22 mouse cellular contexts compared by ENCODE assay signal in the genomic region with DNA sequence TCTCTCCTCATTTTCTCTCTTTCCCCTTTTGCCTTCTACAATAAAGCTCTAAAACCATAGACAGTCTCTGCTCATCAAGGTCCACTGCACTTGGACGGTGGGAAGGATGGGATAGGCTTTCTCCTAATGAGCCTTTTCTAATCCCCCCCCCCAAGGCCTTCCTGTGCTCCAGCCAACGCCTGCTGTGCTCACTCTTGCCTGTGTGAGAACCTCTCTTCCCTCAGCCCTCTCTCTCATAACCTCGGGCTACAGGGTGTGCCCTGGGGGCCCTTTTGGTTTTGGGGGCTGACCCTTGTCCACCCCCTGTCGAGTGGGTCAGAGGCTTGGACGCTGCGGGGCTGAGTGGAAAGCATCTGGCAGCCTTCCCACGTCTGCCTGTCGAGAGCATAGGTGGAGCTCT.
A peak's percentile ranks its signal among the peaks of the same experiment; 100 is the strongest.
DNase-seq lines count a peak whose midpoint lies in the region; ATAC-seq and TF ChIP-seq lines count a peak whose summit lies in the region.
"Had no signal": no experiment of that assay in that cellular context is flagged by ENCODE, and none has a peak within 500 bp of the region (broad histone marks: within the 10 kb centered on the region; RNA-seq: fewer than 3 reads in every experiment).

No protein-coding gene starts in this region.

- H3K4me3 ChIP-seq in hindbrain, embryonic 12.5 days: no peak overlapping the region
- no peak overlapping the region for H3K4me3 ChIP-seq in hindbrain, embryonic 13.5 days
- H3K4me3 ChIP-seq in hindbrain, postnatal 0 days (ENCODE audit: low read length): no peak overlapping the region
- H3K4me3 ChIP-seq: heart, embryonic 13.5 days; layer of hippocampus, adult 2 months; neural tube, embryonic 15.5 days had no signal

- WGBS in hindbrain, embryonic 12.5 days: 28% methylated on average over 8 of the region's 8 CpGs
- 37% methylated on average over 8 of the region's 8 CpGs for WGBS in hindbrain, embryonic 13.5 days
- WGBS in hindbrain, postnatal 0 days: 22% methylated on average over 8 of the region's 8 CpGs

- H3K4me1 ChIP-seq in hindbrain, embryonic 12.5 days: no peaks in the 10 kb centered on the region
- no peaks in the 10 kb centered on the region for H3K4me1 ChIP-seq in hindbrain, embryonic 13.5 days (replicated peaks)
- H3K4me1 ChIP-seq in hindbrain, postnatal 0 days (ENCODE audit: insufficient read depth, low read length): no peaks in the 10 kb centered on the region
- H3K4me1 ChIP-seq: heart, embryonic 13.5 days; neural tube, embryonic 15.5 days had no signal

- no peak for TF ChIP-seq CTCF in hindbrain, postnatal 0 days (IDR thresholded peaks at IDR 0.05; ENCODE audit: low read depth)

- no peaks in the 10 kb centered on the region for H3K36me3 ChIP-seq in hindbrain, embryonic 12.5 days
- no peaks in the 10 kb centered on the region for H3K36me3 ChIP-seq in hindbrain, embryonic 13.5 days
- no peaks in the 10 kb centered on the region for H3K36me3 ChIP-seq in hindbrain, postnatal 0 days (ENCODE audit: insufficient read depth, low read length)
- H3K36me3 ChIP-seq: heart, embryonic 13.5 days; neural tube, embryonic 15.5 days had no signal

- H3K27me3 ChIP-seq in hindbrain, embryonic 12.5 days: no peaks in the 10 kb centered on the region
- H3K27me3 ChIP-seq in hindbrain, embryonic 13.5 days: no peaks in the 10 kb centered on the region
- H3K27me3 ChIP-seq in hindbrain, postnatal 0 days (ENCODE audit: insufficient read depth, low read length): no peaks in the 10 kb centered on the region
- H3K27me3 ChIP-seq: heart, embryonic 13.5 days; neural tube, embryonic 15.5 days had no signal

- ATAC-seq in hindbrain, embryonic 12.5 days (ENCODE audit: low FRiP score): peak; percentile 35; the same call in 1 of the 2 replicates
- no peak for ATAC-seq in hindbrain, embryonic 13.5 days (ENCODE audit: low FRiP score)
- ATAC-seq in hindbrain, postnatal 0 days: peak; percentile 53; the same call in 1 of the 2 replicates

- no peaks in the 10 kb centered on the region; the same call in 1 of the 2 replicates for H3K9me3 ChIP-seq in hindbrain, embryonic 12.5 days (replicated peaks)
- H3K9me3 ChIP-seq in hindbrain, embryonic 13.5 days: no peaks in the 10 kb centered on the region
- H3K9me3 ChIP-seq in hindbrain, postnatal 0 days (ENCODE audit: low read length): no peaks in the 10 kb centered on the region
- H3K9me3 ChIP-seq: heart, embryonic 13.5 days; neural tube, embryonic 15.5 days had no signal

- H3K9ac ChIP-seq in hindbrain, embryonic 12.5 days: no peak overlapping the region
- no peak overlapping the region for H3K9ac ChIP-seq in hindbrain, embryonic 13.5 days
- no peak overlapping the region for H3K9ac ChIP-seq in hindbrain, postnatal 0 days (replicated peaks; ENCODE audit: low read length)
- H3K9ac ChIP-seq: heart, embryonic 13.5 days; neural tube, embryonic 15.5 days had no signal

- H3K4me2 ChIP-seq in hindbrain, embryonic 12.5 days (replicated peaks): no peak overlapping the region
- no peak overlapping the region for H3K4me2 ChIP-seq in hindbrain, embryonic 13.5 days
- H3K4me2 ChIP-seq in hindbrain, postnatal 0 days (ENCODE audit: low read depth, low read length): no peak overlapping the region
- H3K4me2 ChIP-seq: heart, embryonic 13.5 days; liver, embryonic 11.5 days; neural tube, embryonic 15.5 days had no signal

- H3K27ac ChIP-seq in hindbrain, embryonic 12.5 days: no peak overlapping the region
- H3K27ac ChIP-seq in hindbrain, embryonic 13.5 days: no peak overlapping the region
- no peak overlapping the region for H3K27ac ChIP-seq in hindbrain, postnatal 0 days
- H3K27ac ChIP-seq: heart, embryonic 13.5 days; layer of hippocampus, adult 2 months; neural tube, embryonic 15.5 days had no signal

- peak; percentile 88 for DNase-seq in Muller cell, postnatal 12 days (ENCODE audit: inconsistent ontology term)
- DNase-seq in embryo, embryonic 10 days (ENCODE audit: low spot score): peak; percentile 3
- peak; percentile 13 for DNase-seq in hindbrain, postnatal 0 days (ENCODE audit: low spot score)
- DNase-seq in spleen, postnatal 10 days (ENCODE audit: low spot score in 2 of 2): no peak
- DNase-seq in adrenal gland, postnatal 10 days: no peak
- DNase-seq: adrenal gland, adult 8-10 months; gastrocnemius, postnatal 10 days; heart, adult 11 months; heart, postnatal 36 days; kidney, adult 8-10 months; kidney, postnatal 14 days; layer of hippocampus, postnatal 36 days; lung, adult 18-20 months; lung, postnatal 36 days; right cerebral cortex, postnatal 25 days; thymus, adult 2 months had no signal

Comparison
In these comparisons a context has a peak if more than half of its experiments do, and no peak if none do; other contexts are left out.
1. DNase-seq: peak in Muller cell, postnatal 12 days (single experiment), embryo, embryonic 10 days (single experiment) and hindbrain, postnatal 0 days (single experiment); none in spleen, postnatal 10 days (0 of 2) and adrenal gland, postnatal 10 days (single experiment).